Mouse (Mus musculus) MEL (cell line): ENCODE data around the gene Cdkn2d. TPM values are rescaled to one million over a fixed set of nuclear protein-coding genes. Genes with fewer than 3 reads are reported as not detected.

Experiments used
- DNase-seq: peaks from one replicate; pipeline ENCODE4 v3.0.0; 2011; ENCODE audit warnings: low read depth, low spot score
- H3K27ac ChIP-seq: 2 replicates; pipeline ENCODE4 v1.5.1; 2012; ENCODE audit warnings: low read depth, mild to moderate bottlenecking, control low read depth, low read length, moderate library complexity; ENCODE audit not compliant: control insufficient read depth
- H3K27me3 ChIP-seq, 2 experiments: fragments of 150-350 bp in 1 of 2; sonication (generic) in 1 of 2; 2 replicates each; pipeline ENCODE4 v1.6.1; 2012; ENCODE audit warnings: low read length in 2 of 2, mild to moderate bottlenecking in 2 of 2, improper control_type of control experiment in 1 of 2, moderate library complexity in 1 of 2; ENCODE audit not compliant: insufficient read depth in 2 of 2, control insufficient read depth in 1 of 2
- H3K36me3 ChIP-seq, 2 experiments: 2 replicates each; pipeline ENCODE4 v1.6.1; 2012 to 2014; ENCODE audit warnings: low read length in 2 of 2, improper control_type of control experiment in 1 of 2, inconsistent platforms in 1 of 2, mild to moderate bottlenecking in 1 of 2; ENCODE audit not compliant: insufficient read depth in 2 of 2, control insufficient read depth in 1 of 2
- H3K4me1 ChIP-seq, 2 experiments: fragments of 150-350 bp in 1 of 2; sonication (generic) in 1 of 2; 2 replicates each; pipeline ENCODE4 v1.6.1; 2012; ENCODE audit warnings: low read length in 2 of 2, improper control_type of control experiment in 1 of 2, mild to moderate bottlenecking in 1 of 2; ENCODE audit not compliant: insufficient read depth in 2 of 2, control insufficient read depth in 1 of 2
- H3K4me3 ChIP-seq, 2 experiments: fragments of 150-350 bp in 1 of 2; sonication (generic) in 1 of 2; 2 replicates each; pipeline ENCODE4 v1.5.1; 2012; ENCODE audit warnings: low read depth in 2 of 2, low read length in 2 of 2, mild to moderate bottlenecking in 2 of 2, moderate library complexity in 2 of 2, control low read depth in 1 of 2, improper control_type of control experiment in 1 of 2; ENCODE audit not compliant: control insufficient read depth in 1 of 2, insufficient read depth in 1 of 2
- H3K79me2 ChIP-seq: 2 replicates; pipeline ENCODE4 v1.6.1; 2012; ENCODE audit warnings: mild to moderate bottlenecking, low read length, moderate library complexity; ENCODE audit not compliant: control insufficient read depth, poor library complexity, insufficient read depth
- H3K9ac ChIP-seq: 2 replicates; pipeline ENCODE4 v1.6.1; 2012; ENCODE audit warnings: low read depth, mild to moderate bottlenecking, control low read depth, low read length, moderate library complexity; ENCODE audit not compliant: control insufficient read depth, poor library complexity, severe bottlenecking
- H3K9me3 ChIP-seq: fragments of 150-350 bp; sonication (generic); replicated peaks from 2 replicates; pipeline ENCODE4 v1.6.1; 2012; ENCODE audit warnings: mild to moderate bottlenecking, low read length, improper control_type of control experiment, moderate library complexity; ENCODE audit not compliant: insufficient read depth
- CHD1 ChIP-seq: IDR thresholded peaks from 2 replicates; pipeline ENCODE4 v1.6.1; 2012; ENCODE audit warnings: low read depth, mild to moderate bottlenecking, inconsistent platforms, low read length, improper control_type of control experiment
- CHD2 ChIP-seq: IDR thresholded peaks from 2 replicates; pipeline ENCODE4 v1.6.1; 2011; ENCODE audit warnings: low read length, improper control_type of control experiment
- CTCF ChIP-seq, 3 experiments: IDR thresholded peaks in 2 of 3; conservative IDR thresholded peaks in 1 of 3; 2 replicates each; pipeline ENCODE4 v1.5.1; 2011 to 2012; ENCODE audit warnings: low read length in 3 of 3, low read depth in 2 of 3, mild to moderate bottlenecking in 2 of 3, improper control_type of control experiment in 1 of 3, inconsistent platforms in 1 of 3, mixed read lengths in 1 of 3, moderate library complexity in 1 of 3; ENCODE audit not compliant: control insufficient read depth in 1 of 3, insufficient read depth in 1 of 3, poor library complexity in 1 of 3, severe bottlenecking in 1 of 3
- E2F4 ChIP-seq: IDR thresholded peaks from 2 replicates; pipeline ENCODE4 v1.6.1; 2011; ENCODE audit warnings: low read depth, low read length, improper control_type of control experiment, borderline replicate concordance
- ELF1 ChIP-seq: IDR thresholded peaks from 2 replicates; pipeline ENCODE4 v1.6.1; 2014; ENCODE audit warnings: low read depth, mild to moderate bottlenecking, inconsistent platforms, low read length, improper control_type of control experiment, moderate library complexity
- EP300 ChIP-seq, 2 experiments: IDR thresholded peaks; 2 replicates each; pipeline ENCODE4 v1.6.1; 2011; ENCODE audit warnings: improper control_type of control experiment in 2 of 2, low read length in 2 of 2, low read depth in 1 of 2, mild to moderate bottlenecking in 1 of 2
- ETS1 ChIP-seq: IDR thresholded peaks from 2 replicates; pipeline ENCODE4 v1.6.1; 2012; ENCODE audit warnings: low read depth, mild to moderate bottlenecking, inconsistent platforms, low read length, improper control_type of control experiment, moderate library complexity
- GABPA ChIP-seq: IDR thresholded peaks from 2 replicates; pipeline ENCODE4 v1.6.1; 2012; ENCODE audit warnings: low read depth, mild to moderate bottlenecking, inconsistent platforms, low read length, improper control_type of control experiment, moderate library complexity
- GATA1 ChIP-seq: IDR thresholded peaks from 2 replicates; pipeline ENCODE4 v1.6.1; 2011; ENCODE audit warnings: low read depth, low read length, improper control_type of control experiment
- KAT2A ChIP-seq: conservative IDR thresholded peaks from 2 replicates; pipeline ENCODE4 v1.6.1; 2012; ENCODE audit warnings: low read depth, low read length, improper control_type of control experiment, inconsistent platforms
- MAX ChIP-seq: IDR thresholded peaks from 2 replicates; pipeline ENCODE4 v1.6.1; 2011; ENCODE audit warnings: low read length, improper control_type of control experiment
- MEF2A ChIP-seq: IDR thresholded peaks from 2 replicates; pipeline ENCODE4 v1.6.1; 2014; ENCODE audit warnings: low read depth, mild to moderate bottlenecking, inconsistent platforms, low read length, improper control_type of control experiment; ENCODE audit not compliant: poor library complexity, insufficient replicate concordance, severe bottlenecking; ENCODE audit errors: extremely low read depth
- MXI1 ChIP-seq: IDR thresholded peaks from 2 replicates; pipeline ENCODE4 v1.6.1; 2011; ENCODE audit warnings: mild to moderate bottlenecking, low read depth, low read length, improper control_type of control experiment
- MYB ChIP-seq: IDR thresholded peaks from 2 replicates; pipeline ENCODE4 v1.6.1; 2011; ENCODE audit warnings: mild to moderate bottlenecking, low read depth, low read length, improper control_type of control experiment
- MYC ChIP-seq: IDR thresholded peaks from 2 replicates; pipeline ENCODE4 v1.6.1; 2011; ENCODE audit warnings: low read depth, mild to moderate bottlenecking, low read length, improper control_type of control experiment, moderate library complexity
- NELFE ChIP-seq: IDR thresholded peaks from 2 replicates; pipeline ENCODE4 v1.6.1; 2011; ENCODE audit warnings: low read depth, low read length, improper control_type of control experiment
- NRF1 ChIP-seq: IDR thresholded peaks from 2 replicates; pipeline ENCODE4 v1.6.1; 2014; ENCODE audit warnings: low read depth, mild to moderate bottlenecking, inconsistent platforms, low read length, improper control_type of control experiment, moderate library complexity; ENCODE audit not compliant: poor library complexity, insufficient read depth, severe bottlenecking
- POLR2AphosphoS2 ChIP-seq: IDR thresholded peaks from 2 replicates; pipeline ENCODE4 v1.6.1; 2011; ENCODE audit warnings: low read length, improper control_type of control experiment
- POLR2AphosphoS5 ChIP-seq: IDR thresholded peaks from 2 replicates; pipeline ENCODE4 v1.6.1; 2012; ENCODE audit warnings: low read depth, borderline replicate concordance, mild to moderate bottlenecking, inconsistent platforms, low read length, moderate library complexity, mixed read lengths
- RAD21 ChIP-seq: IDR thresholded peaks from 2 replicates; pipeline ENCODE4 v1.6.1; 2011; ENCODE audit warnings: mild to moderate bottlenecking, low read depth, low read length, improper control_type of control experiment
- RCOR1 ChIP-seq: IDR thresholded peaks from 2 replicates; pipeline ENCODE4 v1.6.1; 2012; ENCODE audit warnings: low read depth, mild to moderate bottlenecking, inconsistent platforms, low read length, improper control_type of control experiment
- SIN3A ChIP-seq: IDR thresholded peaks from 2 replicates; pipeline ENCODE4 v1.6.1; 2012; ENCODE audit warnings: low read length, improper control_type of control experiment, inconsistent platforms
- SMC3 ChIP-seq: IDR thresholded peaks from 2 replicates; pipeline ENCODE4 v1.6.1; 2011; ENCODE audit warnings: low read depth, low read length, improper control_type of control experiment
- TBP ChIP-seq: IDR thresholded peaks from 2 replicates; pipeline ENCODE4 v1.8.0; 2011; ENCODE audit warnings: low read depth, low read length, improper control_type of control experiment
- TCF12 ChIP-seq: IDR thresholded peaks from 2 replicates; pipeline ENCODE4 v1.6.1; 2014; ENCODE audit warnings: low read depth, mild to moderate bottlenecking, inconsistent platforms, low read length, improper control_type of control experiment, moderate library complexity
- UBTF ChIP-seq: IDR thresholded peaks from 2 replicates; pipeline ENCODE4 v1.6.1; 2012; ENCODE audit warnings: low read depth, mild to moderate bottlenecking, inconsistent platforms, low read length, improper control_type of control experiment, moderate library complexity, borderline replicate concordance; ENCODE audit not compliant: insufficient read depth
- USF2 ChIP-seq, 2 experiments: IDR thresholded peaks; 2 replicates each; pipeline ENCODE4 v1.6.1; 2011 to 2012; ENCODE audit warnings: improper control_type of control experiment in 2 of 2, low read length in 2 of 2, borderline replicate concordance in 1 of 2, inconsistent platforms in 1 of 2, low read depth in 1 of 2, mild to moderate bottlenecking in 1 of 2; ENCODE audit not compliant: insufficient read depth in 1 of 2
- ZC3H11A ChIP-seq: IDR thresholded peaks from 2 replicates; pipeline ENCODE4 v1.6.1; 2012; ENCODE audit warnings: low read depth, mild to moderate bottlenecking, inconsistent platforms, low read length, improper control_type of control experiment
- ZKSCAN1 ChIP-seq: IDR thresholded peaks from 2 replicates; pipeline ENCODE4 v1.6.1; 2012; ENCODE audit warnings: low read depth, mild to moderate bottlenecking, inconsistent platforms, low read length, improper control_type of control experiment, moderate library complexity
- polyA plus RNA-seq, 2 experiments: library from polyadenylated mRNA; stranded (reverse) in 1 of 2; unstranded in 1 of 2; fragments of >175 nt in 1 of 2; fragments of >200 nt in 1 of 2; gene quantifications; 2 replicates each; pipeline versions ENCODE4 v1.2.1 to v1.2.4; 2012; ENCODE audit warnings: low replicate concordance in 2 of 2, low read depth in 1 of 2; ENCODE audit not compliant: insufficient read length in 2 of 2, insufficient read depth in 1 of 2, missing spikeins in 1 of 2
- total RNA-seq: library from RNA; depleted of rRNA; stranded (reverse); fragments of 300-350 nt; gene quantifications from 2 replicates; pipeline ENCODE4 v1.2.3, GENCODE M21; 2012

Cdkn2d gene
- total and polyA plus RNA-seq, 3 experiments: 40.1 to 67.9 TPM; not detected in 1

GRCm38 (mm10) chr9:21275727-21276126, 15.5 kb downstream of the Cdkn2d start:
- no peak for TF ChIP-seq CHD2
- TF ChIP-seq NELFE: no peak
- peak; percentile 92 for TF ChIP-seq POLR2AphosphoS5
- H3K36me3 ChIP-seq: peaks cover 0 to 68% of the 10 kb centered on the region in 2 experiments; a peak in 2 of 4 replicates
- no peaks in the 10 kb centered on the region for H3K79me2 ChIP-seq
- H3K27ac ChIP-seq: no peak overlapping the region
- DNase-seq: no peak
- no peaks in the 10 kb centered on the region for H3K4me1 ChIP-seq
- no peak overlapping the region for H3K4me3 ChIP-seq
- no peaks in the 10 kb centered on the region for H3K9me3 ChIP-seq
- H3K27me3 ChIP-seq: no peaks in the 10 kb centered on the region
- H3K9ac ChIP-seq: no peak overlapping the region

GRCm38 (mm10) chr9:21275013-21275710, 16.0 kb downstream of the Cdkn2d start:
- H3K4me3 ChIP-seq: no peak overlapping the region
- H3K27me3 ChIP-seq: no peaks in the 10 kb centered on the region
- DNase-seq: peak; percentile 51
- H3K9ac ChIP-seq: no peak overlapping the region
- no peak overlapping the region for H3K27ac ChIP-seq
- H3K9me3 ChIP-seq: no peaks in the 10 kb centered on the region
- no peaks in the 10 kb centered on the region for H3K4me1 ChIP-seq
- peaks cover 0 to 65% of the 10 kb centered on the region in 2 experiments; a peak in 2 of 4 replicates for H3K36me3 ChIP-seq
- no peaks in the 10 kb centered on the region for H3K79me2 ChIP-seq
- TF ChIP-seq MXI1 (no peak), USF2 (IDR thresholded peaks at IDR 0.05; ENCODE audit: borderline replicate concordance in 1 of 2, insufficient read depth in 1 of 2, low read depth in 1 of 2, low read length in 2 of 2) (no peak), MEF2A (no peak), MYC (no peak), POLR2AphosphoS2 (peak; percentile 46), NELFE (peak; percentile 38; the same call in 1 of the 2 replicates), POLR2AphosphoS5 (no peak; the same call in none of the 2 replicates), ELF1 (no peak), GABPA (no peak), ZC3H11A (no peak), ETS1 (no peak), RAD21 (no peak), KAT2A (no peak), TCF12 (no peak), CHD1 (no peak), ZKSCAN1 (peak; percentile 92), NRF1 (no peak), SIN3A (0 out of 2 replicates have a peak, but pooled peaks have one; percentile 37), GATA1 (no peak), SMC3 (peak; percentile 19; the same call in 1 of the 2 replicates), CHD2 (no peak), TBP (peak; percentile 40; the same call in 1 of the 2 replicates), MYB (no peak), EP300 (IDR thresholded peaks at IDR 0.05; ENCODE audit: low read depth in 1 of 2, low read length in 2 of 2) (no peak), RCOR1 (no peak), CTCF (IDR thresholded peaks at IDR 0.05 in 2 of 3, conservative IDR thresholded peaks at IDR 0.05 in 1 of 3; ENCODE audit: control insufficient read depth in 1 of 3, insufficient read depth in 1 of 3, low read depth in 2 of 3, low read length in 3 of 3, poor library complexity in 1 of 3, severe bottlenecking in 1 of 3) (no peak), UBTF (no peak), E2F4 (no peak), MAX (no peak)
